Mouse (Mus musculus) induced T-regulatory cell, adult 2 months (primary cell): ENCODE data around the gene 1700010I14Rik.

Source experiments
- DNase-seq: peaks from one replicate; pipeline ENCODE4 v3.0.0-alpha.2; 2012; ENCODE audit warnings: low read depth

The 1700010I14Rik gene

GRCm38 (mm10) chr17:8988119-8988807 lies at the start of gene 1700010I14Rik:
1700010I14Rik (plus strand) TSS chr17:8988333.
- DNase-seq, result peak; percentile 93

DNA sequence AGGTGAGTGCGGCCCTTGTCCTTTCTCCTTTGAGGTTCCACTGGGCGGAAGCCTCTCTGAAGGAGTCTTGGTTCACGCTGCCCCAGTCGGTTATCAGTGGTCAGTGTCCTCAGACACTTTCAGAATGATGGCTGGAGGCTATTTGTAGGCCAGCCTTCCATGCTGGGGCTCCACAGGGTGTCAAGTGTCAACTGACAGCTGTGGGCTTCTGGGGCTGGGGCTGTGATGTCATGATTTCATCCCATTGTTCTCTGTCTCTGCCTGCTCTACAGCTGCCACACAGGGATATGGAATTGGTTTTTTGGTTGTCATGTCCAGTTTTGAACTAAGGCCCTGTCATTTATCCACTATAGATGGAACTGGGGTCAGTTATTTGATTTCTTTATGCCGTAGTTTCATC lies 36.5 kb upstream of the 1700010I14Rik start:
- no peak for DNase-seq

DNA sequence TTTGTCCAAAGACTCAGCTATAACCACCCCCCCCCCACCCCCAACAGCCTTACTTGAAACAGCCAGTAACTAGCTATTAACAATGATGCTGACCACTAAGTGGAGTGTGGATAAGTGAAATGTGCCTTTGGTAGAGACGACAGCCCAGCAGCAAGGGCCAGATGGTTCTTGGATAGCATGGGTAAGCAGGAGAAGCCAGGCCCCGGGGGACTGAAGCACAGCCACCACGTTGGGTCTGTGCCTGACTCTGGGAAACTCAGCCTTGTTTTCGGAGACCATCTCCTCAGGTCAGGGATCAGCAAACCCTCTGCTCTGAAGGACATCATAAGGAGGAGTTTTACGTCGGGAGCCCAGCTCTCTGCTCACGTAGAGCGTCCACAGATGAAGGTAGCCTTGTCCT lies 35.2 kb upstream of the 1700010I14Rik start:
- no peak for DNase-seq

GRCm38 (mm10) chr17:8958125-8958524 lies 30.0 kb upstream of the 1700010I14Rik start:
- no peak for DNase-seq

GRCm38 (mm10) chr17:8960386-8960785 lies 27.7 kb upstream of the 1700010I14Rik start:
- DNase-seq, result no peak

DNA sequence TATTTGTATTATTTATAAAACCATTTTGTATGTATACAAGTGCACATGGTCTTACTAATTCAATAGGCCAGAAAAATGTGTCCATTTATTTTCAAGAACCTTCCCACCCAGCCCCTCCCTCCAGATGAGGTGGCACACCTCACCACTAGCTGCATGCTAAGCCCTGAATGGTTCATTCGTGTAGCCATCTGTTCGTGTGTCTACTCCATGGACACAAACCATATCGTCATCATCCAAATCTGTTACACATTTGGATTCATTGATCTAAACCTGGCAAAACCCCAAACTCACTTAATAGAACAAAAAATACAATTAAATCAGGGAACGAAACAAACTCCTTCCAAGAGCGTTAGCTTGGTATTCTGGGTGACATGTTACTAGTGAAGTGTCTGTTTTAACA lies 27.0 kb upstream of the 1700010I14Rik start:
- no peak for DNase-seq

- no peak for DNase-seq
These were observed 26.5 kb upstream of the 1700010I14Rik start for GRCm38 (mm10) chr17:8961644-8962043.

DNA sequence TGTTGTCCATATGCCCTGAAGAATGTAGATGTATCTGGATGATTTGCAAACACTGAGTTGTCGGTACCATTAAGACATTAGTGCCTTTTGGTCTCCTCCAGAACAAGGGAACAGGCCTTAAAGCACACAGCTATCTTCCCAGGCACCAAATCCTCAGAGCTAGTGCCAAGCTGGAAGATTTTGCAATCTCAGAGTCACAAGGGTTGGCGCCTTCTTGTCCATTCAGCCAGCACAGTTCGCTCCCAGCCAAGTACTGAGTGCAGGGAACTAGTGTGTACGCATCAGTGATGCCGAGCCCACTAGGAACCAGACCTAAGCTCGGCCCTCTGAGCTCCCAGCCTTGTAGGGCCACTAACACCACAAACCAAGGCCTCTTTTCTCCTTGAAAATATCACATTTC lies 23.0 kb upstream of the 1700010I14Rik start:
- no peak for DNase-seq

DNA sequence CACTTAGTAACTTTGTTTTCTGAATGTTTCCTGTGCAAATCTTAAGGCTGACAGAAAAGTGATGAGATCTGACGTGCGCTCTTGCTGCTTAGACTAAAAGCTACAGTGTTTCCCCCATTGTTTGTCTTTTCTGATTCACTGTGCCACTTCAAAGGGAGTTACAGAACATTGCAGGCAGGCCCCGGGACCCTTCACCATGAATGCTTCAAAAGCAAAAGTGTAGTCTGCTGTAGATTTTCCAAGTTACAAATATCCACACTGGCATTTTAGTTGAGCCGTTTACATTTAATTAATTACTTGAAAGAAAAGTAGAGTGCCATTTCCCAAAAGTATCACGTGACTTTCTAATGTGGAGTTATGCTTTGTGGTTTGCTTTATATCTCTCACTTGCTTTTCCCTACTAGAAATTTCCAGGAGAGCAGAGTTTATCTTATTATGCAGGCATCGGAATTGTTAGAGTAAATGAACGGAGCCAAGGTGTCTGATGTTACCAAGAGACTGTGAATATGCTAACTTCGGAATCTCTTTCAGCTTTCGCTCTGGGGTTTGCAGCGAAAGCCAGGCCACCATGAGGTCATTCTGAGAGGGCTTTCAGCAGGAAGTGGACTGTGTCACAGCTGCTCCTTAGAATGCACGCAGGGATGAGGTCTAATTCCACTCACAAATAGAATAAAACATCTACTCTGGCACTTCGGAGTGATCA lies 15.8 kb upstream of the 1700010I14Rik start:
- no peak for DNase-seq

DNA sequence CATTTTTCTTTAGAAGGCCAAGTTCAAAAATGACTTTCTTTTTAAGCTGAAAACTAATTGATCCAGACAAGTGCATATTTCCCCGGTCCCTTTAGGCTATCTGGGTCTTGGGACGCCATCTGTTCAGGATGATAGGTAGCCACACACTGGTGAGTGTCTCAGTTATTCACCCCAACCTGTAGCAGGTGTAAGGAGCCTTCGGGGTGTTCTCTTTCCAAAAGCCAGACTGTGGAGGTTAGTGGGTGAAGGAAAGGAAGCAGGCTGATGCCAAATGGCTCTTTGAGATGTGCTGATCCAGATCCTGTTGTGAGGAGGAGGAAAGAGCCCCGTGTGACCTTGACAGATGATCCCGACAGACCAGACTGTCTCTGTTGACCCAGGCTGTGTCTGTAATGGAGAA lies 14.8 kb upstream of the 1700010I14Rik start:
- no peak for DNase-seq

GRCm38 (mm10) chr17:8974423-8974822 lies 13.7 kb upstream of the 1700010I14Rik start:
- no peak for DNase-seq

DNA sequence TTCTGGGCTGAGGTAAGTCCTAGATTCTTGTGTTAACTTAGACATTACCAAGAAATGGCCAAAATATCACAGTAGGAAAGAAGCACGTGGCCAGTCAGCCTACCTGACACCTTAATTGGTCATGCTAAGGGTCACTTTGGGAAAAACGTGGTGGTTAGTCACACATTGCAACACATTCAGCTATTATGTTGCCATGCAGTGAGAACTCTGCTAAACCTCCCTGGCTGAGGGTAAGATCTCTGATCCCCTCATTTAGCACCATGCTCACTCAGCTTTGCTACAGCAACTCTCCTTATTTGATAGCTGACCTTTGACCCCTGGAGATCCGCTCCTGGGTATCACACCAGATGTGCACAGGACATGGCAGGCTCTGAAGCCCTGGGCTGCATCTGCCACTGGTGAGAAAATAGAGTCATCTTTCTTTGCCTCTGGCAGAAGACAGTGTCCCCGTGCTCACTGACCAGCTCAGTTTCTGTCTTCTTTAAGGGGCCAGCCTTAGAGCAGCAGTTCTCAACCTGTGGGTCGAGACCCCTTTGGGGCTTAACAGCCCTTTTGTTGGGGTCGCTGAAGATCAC lies 13.2 kb upstream of the 1700010I14Rik start:
- no peak for DNase-seq

- no peak for DNase-seq
These were observed 11.4 kb upstream of the 1700010I14Rik start for GRCm38 (mm10) chr17:8976745-8977144.

DNA sequence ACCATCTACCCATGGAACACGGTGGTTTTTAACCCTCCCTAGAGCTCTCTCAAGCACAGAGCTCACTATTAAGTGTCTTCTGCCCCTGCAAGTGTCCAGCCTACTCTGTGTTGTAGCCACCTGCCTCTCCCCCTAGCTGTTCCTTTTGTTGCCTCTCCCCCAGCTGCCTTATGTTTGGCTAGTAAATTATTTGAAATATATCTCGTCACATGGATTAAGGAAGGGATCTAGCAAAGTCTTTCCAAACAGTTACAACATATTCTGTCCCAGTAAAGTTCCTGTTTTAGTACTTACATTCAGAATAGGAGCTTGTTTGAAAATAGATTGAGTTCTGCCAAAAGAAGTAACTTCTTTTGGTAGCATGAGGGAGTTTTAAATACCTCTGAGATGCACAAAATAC lies 10.9 kb upstream of the 1700010I14Rik start:
- DNase-seq, result no peak

- no peak for DNase-seq
These were observed 4.6 kb upstream of the 1700010I14Rik start for GRCm38 (mm10) chr17:8983576-8983975.

DNA sequence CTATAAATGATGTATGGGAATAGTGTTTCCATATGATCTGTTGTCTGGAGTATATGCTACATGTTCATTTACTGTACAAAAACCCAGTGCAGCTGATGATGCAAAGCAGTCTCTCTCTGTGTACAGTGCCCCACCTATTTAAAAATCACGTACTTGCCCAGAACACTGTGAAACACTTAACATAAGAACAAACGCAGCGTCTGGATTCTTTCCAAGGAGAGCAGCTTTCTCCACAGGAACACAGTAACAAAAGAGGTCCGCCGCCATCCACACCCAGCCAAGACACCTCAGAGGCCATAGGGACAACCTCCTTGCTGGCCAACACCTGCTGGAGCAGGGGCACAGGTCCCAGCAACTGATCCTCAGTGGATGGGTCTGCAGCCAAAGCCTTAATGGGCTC lies 2.4 kb upstream of the 1700010I14Rik start:
- no peak for DNase-seq

DNA sequence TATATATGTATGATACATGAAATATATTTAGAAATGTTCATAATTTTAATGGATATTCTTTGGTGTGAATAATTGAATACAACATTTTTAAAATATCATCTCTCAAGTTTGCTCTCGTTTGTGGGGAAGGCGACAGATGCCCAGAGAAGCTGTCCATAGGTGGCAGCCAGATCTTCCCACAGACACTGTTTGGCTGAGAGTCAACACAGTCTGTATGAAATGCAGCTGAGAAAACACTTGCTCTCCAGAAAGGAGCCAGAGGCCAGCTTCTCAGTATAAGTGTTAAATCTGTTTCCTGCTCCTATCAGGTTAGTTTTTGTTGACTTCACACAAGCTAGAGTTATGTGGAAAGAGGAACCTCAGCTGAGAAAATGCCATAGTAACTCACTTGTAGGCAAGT lies 1.6 kb upstream of the 1700010I14Rik start:
- DNase-seq, result no peak

GRCm38 (mm10) chr17:8987369-8987768 lies 764 bp upstream of the 1700010I14Rik start:
- no peak for DNase-seq

DNA sequence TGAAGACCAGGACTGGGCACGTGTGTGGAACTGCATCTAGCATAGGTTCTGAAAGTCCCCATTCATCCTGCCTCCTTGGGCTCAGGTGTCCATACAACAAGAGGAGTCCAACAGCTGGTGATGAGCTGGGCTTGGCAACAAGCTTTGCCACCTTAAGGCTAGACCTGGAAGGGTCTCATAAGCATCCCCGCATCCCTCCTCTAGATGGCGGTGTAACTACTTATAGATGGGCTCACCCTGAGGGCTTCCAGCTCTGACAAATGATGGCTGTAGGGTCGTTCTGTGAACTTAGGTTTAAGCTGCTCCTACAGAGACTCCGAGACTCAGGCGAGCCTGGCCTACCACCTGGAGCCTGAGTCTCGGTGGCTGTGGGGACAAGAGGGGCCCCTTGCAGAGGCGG lies 3.0 kb downstream of the 1700010I14Rik start:
- peak; percentile 62 for DNase-seq

DNA sequence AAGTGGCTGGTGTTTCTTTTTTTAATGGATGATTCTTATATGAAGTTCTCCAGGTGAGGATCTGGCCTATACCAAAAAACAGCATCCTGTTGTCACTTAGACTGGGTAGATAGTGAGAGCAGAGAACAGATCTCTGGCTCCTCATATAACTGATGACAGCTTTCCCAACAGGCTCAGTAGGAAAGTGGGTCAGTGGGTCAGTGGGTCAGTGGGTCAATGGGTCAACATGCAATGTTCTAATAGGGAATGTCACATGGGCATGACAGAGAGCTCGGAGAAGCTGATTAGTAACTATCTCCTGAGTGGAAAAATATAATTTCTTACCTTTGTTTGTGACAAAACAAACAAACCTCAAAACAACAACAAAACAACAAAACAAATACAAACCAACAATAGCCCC lies 7.2 kb downstream of the 1700010I14Rik start:
- no peak for DNase-seq

GRCm38 (mm10) chr17:9002438-9002837 lies 14.3 kb downstream of the 1700010I14Rik start:
- peak; percentile 55 for DNase-seq

GRCm38 (mm10) chr17:9004516-9004915 lies 16.4 kb downstream of the 1700010I14Rik start:
- DNase-seq, result peak; percentile 17

DNA sequence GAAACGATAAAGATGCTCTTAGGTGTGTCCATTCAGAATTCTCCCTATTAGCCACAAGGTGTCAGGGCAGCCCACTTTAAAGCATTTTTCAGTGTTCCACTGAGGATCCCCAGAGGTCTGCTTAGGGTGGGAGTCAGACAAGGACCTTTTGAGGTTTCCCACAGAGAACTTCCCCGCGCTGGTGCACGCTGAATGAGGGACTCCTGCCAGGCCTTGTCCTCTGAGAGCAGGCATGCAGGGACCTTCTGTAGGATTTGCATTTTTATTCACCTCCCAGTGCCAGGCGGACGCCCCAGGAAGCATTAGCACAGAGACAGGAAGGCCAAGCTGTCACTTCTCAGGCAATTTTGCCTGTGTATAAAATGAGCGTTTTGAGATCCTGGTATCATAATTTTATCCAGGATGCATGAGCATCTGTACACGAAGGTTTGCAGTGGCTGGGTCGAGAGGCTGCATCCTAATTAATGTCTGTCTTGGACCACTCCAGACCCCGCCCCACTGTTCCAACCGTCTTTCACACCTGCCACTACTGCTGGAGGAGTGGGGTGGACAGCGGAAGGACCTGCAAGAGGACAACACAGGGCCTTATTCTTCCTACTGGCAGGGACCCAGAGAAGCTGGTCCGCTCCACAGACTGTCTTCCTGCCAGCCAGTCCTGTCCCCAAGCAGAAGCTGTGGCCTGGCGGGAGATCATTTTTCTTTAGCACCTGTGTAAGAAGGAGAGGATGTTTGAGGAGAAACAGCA lies 35.2 kb downstream of the 1700010I14Rik start:
- no peak for DNase-seq
